Mouse (Mus musculus) ES-CJ7 (cell line): ENCODE results near the gene Gm21970.
"Not testable (repeated sequence)": the region's sequence is repeated elsewhere in the genome, so short reads cannot be mapped to it uniquely, and the experiment has no call there.

Experiments
- DNase-seq: peaks from one replicate; pipeline ENCODE4 v3.0.0; 2011; ENCODE audit warnings: low read depth, low spot score

The Gm21970 gene

DNA sequence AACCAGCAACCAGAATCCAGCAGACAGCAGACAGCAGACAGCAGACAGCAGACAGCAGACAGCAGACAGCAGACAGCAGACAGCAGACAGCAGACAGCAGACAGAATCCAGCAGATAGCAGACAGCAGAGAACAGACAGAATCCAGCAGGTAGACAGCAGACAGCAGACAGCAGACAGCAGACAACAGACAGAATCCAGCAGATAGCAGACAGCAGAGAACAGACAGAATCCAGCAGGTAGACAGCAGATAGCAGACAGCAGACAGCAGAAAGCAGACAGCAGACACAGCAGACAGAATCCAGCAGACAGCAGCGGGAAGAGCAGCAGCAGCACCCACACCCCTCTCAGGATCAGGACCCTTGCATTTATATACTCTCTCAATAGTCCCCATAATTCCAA is 47.1 kb downstream of the Gm21970 start:
- DNase-seq, result not testable (repeated sequence)

DNA sequence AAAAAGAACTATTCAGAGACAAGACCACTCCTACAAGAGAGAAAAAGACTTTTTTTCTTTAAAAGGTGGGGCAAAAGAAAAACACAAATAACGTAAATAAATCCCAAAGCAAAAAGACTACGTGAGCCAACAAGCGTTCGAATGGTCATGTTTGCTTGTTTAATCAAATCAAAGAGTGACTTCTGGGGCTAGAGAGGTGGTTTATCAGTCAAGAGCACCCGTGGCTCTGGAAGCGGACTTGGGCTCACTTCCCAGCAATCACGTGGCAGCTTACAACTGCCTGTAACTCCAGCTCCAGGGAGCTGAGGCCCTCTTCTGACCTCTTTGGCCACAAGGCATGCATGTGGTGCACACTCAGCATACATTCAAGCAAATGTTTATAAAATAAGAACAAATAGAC is 49.8 kb downstream of the Gm21970 start:
- DNase-seq, result no peak

DNA sequence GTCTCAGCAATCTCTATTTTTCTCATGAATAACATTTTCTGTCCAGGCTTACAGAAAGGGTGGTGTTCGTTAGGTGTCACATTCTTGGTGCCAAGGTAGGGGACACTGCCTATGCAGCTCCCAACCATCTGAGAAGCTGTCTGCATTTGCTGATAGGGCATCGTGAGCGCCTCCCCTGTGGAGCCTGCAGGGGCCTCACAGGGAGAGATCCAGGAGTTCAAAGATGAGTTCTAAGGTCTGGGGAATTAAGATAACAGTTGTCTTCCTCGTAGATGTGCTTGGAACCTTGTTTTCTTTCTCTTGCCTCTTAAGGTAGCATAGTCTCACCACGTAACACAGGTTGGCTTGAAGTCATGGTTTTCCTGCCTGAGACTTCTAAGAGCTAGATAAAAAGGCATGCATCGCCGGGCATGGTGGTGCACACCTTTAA is 50.3 kb downstream of the Gm21970 start:
- no peak for DNase-seq

DNA sequence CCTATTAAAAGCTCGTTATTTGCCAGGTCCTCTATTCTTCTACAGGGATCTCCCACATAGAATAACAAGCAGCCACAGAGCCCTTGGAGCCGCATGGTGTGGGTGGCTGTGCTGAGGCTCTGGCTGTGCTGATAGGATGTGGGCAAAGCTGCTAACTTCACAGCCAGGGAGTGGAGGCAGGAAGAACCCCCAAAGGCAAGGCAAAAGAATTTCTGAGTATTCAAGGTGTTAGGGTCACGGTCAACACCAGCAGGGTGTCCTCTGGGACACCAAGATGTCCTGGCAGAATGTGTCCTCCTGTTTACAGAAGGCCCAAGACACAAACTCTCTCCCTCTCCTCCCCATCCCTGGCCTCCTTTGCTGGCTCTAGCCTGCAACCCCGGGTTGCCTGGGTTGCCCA is 50.9 kb downstream of the Gm21970 start:
- DNase-seq, result no peak

GRCm38 (mm10) chr16:91443211-91443611 is 51.7 kb downstream of the Gm21970 start:
- no peak for DNase-seq

- DNase-seq, result no peak
Measured at GRCm38 (mm10) chr16:91444847-91445246, 53.3 kb downstream of the Gm21970 start.

- DNase-seq, result no peak
Measured at GRCm38 (mm10) chr16:91445566-91445965, 54.0 kb downstream of the Gm21970 start.

GRCm38 (mm10) chr16:91446778-91447511 is 55.4 kb downstream of the Gm21970 start:
- DNase-seq, result no peak

GRCm38 (mm10) chr16:91447512-91447900 is 56.0 kb downstream of the Gm21970 start:
- DNase-seq, result no peak

- DNase-seq, result no peak
Measured at GRCm38 (mm10) chr16:91448088-91448487, 56.6 kb downstream of the Gm21970 start.

DNA sequence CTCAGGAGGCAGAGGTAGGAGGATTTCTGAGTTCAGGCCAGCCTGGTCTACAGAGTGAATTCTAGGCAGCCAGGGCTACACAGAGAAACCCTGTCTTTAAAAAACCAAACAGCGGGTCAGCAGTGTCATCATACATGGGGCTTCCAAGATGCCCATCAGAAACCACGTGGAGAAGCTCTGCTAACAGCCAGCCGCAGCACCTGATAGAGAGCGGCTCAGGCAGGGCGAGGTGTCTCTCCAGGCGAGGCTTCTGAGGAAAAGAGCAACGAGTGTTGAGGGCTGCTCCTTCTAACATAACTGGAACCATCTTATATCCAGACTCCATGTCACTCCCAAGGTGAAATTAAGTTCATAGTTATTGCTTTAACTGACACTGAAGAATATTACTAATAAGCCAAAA is 57.4 kb downstream of the Gm21970 start:
- DNase-seq, result no peak

DNA sequence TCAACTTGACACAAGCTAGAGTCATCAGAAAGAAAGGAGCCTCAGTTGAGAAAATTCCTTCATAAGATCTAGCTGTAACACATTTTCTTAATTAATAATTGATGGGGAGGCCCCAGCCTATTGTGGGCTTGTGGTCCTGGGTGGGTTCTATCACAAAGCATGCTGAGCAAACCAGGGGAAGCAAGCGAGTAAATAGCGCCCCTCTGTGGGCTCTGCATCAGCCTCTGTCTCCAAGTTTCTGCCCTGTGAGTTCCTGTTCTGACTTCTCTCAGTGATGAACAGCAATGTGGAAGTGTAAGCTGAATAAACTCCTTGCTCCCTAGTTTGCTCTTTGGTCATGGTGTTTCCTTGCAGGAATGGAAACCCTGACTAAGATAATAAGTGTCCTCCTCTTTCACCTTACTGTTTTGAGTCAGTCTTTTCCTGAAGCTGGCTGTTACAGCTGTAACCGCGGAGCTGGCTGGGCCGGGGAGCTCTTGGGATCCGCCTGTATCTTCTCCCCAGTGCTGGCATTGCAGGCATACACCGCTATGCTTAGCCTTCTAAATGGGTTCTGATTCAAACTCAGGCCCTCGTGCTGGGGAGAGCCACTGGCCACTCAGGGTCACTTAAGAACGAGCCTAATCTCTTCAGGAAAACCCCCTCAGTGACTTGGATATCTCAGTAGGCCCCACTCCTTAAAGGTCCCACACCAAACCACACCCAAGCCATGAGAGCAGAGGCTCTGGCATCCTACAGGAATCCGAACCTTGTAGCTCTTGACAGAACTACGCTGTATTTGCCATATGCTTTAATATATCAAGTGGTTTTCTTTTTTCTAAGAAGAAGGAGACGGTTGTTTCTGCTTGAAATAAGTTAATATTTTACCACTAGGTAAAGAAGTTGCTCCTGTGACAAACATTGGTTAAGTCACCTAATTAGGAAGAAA is 58.9 kb downstream of the Gm21970 start:
- DNase-seq, result no peak

DNA sequence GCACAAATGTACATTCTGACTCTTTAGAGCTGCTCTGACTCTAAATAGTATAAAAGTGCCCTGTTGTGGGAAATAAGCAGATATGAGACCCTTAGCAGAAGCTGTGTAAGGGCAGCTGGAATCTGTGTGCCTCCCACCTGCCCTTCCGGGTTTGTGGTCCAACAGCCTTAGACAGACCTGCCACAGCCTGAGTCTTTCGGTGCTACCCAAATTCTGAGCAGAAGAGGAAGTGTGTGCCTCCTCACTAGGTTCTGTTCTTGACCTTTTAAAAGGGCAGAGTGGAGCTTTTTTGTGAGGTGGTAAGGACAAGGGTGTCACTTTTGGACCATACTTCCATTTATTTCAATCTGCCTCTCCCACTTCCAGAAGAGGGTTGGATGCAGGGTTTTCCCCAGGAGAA is 60.4 kb downstream of the Gm21970 start:
- DNase-seq, result no peak

GRCm38 (mm10) chr16:91452363-91452896 is 60.9 kb downstream of the Gm21970 start:
- no peak for DNase-seq

DNA sequence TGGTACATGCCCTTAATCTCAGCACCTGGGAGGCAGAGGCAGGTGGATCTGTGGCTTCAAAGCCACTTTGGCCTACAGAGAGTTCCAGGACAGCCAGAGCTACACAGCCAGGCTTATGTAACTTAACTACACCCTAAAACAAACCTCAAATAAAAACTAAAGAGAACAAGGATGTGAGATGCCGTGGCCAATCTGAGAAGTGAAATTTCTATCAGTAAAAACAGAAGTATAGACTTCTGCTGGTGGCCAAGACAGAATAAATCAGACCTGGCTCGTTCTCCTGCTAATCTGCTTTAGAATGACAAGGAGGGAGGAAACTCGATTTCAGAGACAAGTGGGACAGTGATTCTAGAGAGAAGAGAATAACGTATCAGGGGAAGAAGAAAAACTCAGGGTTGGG is 64.3 kb downstream of the Gm21970 start:
- DNase-seq, result no peak

GRCm38 (mm10) chr16:91458301-91458746 is 66.8 kb downstream of the Gm21970 start:
- DNase-seq, result no peak

GRCm38 (mm10) chr16:91458976-91459375 is 67.5 kb downstream of the Gm21970 start:
- no peak for DNase-seq

- no peak for DNase-seq
Measured at GRCm38 (mm10) chr16:91459396-91459795, 67.9 kb downstream of the Gm21970 start.

DNA sequence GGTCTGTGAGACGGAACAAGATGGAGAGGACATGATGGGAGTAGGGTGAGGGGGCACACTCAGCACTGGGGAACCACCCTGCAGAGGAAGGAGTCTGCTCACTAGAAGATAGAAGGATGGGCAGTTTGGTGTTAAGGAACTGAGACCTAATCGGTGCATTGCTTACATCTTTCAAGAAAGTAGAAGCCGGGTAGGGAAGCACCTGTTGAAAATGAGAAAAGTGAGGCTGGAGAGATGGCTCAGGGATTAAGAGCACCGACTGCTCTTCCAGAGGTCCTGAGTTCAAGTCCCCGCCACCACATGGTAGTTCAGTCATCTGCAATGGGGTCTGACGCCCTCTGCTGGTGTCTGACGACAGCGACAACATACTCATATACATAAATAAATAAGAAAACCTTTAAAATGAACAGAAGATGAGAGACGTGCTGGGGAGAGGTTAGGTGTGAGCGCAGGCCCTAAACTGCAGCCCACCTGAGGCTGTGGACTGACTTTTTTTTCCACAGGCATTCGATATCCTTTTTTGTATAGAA is 68.4 kb downstream of the Gm21970 start:
- DNase-seq, result peak; percentile 30

DNA sequence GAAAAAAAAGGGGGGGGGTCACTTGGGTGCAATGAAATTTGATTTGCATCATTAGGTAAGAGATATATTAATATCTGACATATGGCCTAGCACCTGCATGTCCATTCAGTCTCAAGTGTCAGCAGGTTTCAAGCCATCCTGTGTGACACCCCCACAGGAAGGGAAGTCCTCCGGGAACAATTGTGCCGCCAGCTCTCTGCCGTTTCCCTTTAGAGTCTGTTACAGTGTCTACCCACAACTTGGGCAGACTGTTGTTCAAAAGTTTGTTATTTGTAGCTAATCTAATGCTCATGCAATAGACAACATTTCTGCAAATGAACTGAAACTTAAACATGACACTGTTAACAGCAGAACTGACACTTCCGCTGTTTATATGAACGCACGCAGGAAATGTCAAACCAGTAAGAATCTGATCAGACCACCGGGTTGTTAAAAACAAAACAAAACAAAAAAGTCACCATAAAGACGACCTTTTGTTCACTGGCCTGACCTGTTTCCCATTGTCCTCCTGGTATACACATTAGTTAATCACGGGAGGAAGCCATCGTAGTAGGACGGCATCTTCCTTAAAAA is 69.6 kb downstream of the Gm21970 start:
- no peak for DNase-seq

DNA sequence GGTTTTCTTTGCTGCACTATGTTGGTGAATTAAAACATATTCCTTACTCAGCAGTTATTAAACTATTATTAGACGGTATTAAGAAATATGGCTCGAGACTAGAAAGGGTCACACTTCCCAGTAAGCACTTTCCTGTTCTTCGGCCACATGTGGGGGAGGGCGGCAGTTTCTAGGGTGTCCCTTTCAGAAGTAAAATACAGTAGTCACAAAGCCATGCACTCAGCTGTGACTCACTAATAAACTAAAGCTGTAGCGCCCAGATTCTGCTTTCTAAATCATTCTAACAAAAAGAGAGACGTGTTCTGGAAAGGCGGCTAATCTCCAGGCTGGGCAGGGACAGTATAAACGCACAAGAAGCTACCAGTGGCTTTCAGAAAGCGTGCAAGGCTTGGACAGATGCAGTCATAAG is 70.3 kb downstream of the Gm21970 start:
- no peak for DNase-seq

GRCm38 (mm10) chr16:91462644-91463043 is 71.1 kb downstream of the Gm21970 start:
- DNase-seq, result no peak
